Mouse (Mus musculus) liver, postnatal 0 days (tissue): Measurements from ENCODE around the gene Lrfn2.

ENCODE experiments used
- CTCF ChIP-seq: sonication (generic); IDR thresholded peaks from 2 replicates; pipeline ENCODE4 v1.5.1; 2016; ENCODE audit warnings: antibody characterized with exemption, low read depth
- EP300 ChIP-seq: IDR thresholded peaks from 2 replicates; pipeline ENCODE4 v1.6.1; 2016; ENCODE audit warnings: antibody characterized with exemption, low read depth, mild to moderate bottlenecking

DNA sequence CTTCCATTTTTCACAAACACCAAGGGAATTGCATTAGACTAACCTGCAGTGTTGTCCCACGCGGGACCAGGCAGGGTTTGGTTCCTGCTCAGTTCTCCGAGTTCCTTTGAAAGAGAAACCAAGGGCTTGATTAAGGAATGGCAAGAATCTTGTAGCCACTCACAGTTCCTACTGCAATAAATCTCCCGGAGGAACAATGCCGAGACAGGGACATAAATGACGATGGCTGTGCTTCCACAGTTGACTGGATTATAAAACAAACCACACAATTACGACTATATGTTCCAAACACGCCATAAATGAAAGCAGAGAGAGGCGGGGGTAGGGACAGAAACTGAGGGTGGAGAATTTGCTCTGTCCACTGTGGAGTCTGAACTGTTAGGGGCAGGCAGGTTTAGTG lies 6.8 kb upstream of the Lrfn2 start:
- TF ChIP-seq CTCF (no peak), EP300 (no peak)
